Mouse (Mus musculus): ENCODE measurements around the gene Myo1d.

Myo1d gene

GRCm38 (mm10) chr11:80504519-80505385 lies 275.1 kb downstream of the Myo1d start:
- DNase-seq (ENCODE audit: low spot score in 2 of 2): no peak

- DNase-seq (ENCODE audit: low spot score in 2 of 2): peak; percentile 90 to 96
Observed at GRCm38 (mm10) chr11:80503726-80504452, 275.9 kb downstream of the Myo1d start.

- no peak for DNase-seq (ENCODE audit: low spot score in 2 of 2)
Observed at GRCm38 (mm10) chr11:80503281-80503680, 276.5 kb downstream of the Myo1d start.

GRCm38 (mm10) chr11:80499550-80499952 lies 280.3 kb downstream of the Myo1d start:
- DNase-seq (ENCODE audit: low spot score in 2 of 2): no peak

GRCm38 (mm10) chr11:80498328-80499070 lies 281.3 kb downstream of the Myo1d start:
- DNase-seq (ENCODE audit: low spot score in 2 of 2): no peak

- DNase-seq (ENCODE audit: low spot score in 2 of 2): no peak
Observed at GRCm38 (mm10) chr11:80497225-80497919, 282.5 kb downstream of the Myo1d start.

GRCm38 (mm10) chr11:80496640-80497039 lies 283.2 kb downstream of the Myo1d start:
- no peak for DNase-seq (ENCODE audit: low spot score in 2 of 2)

GRCm38 (mm10) chr11:80495972-80496371 lies 283.9 kb downstream of the Myo1d start:
- no peak for DNase-seq (ENCODE audit: low spot score in 2 of 2)

GRCm38 (mm10) chr11:80494852-80495251 lies 285.0 kb downstream of the Myo1d start:
- no peak for DNase-seq (ENCODE audit: low spot score in 2 of 2)

GRCm38 (mm10) chr11:80493186-80493585 lies 286.6 kb downstream of the Myo1d start:
- DNase-seq (ENCODE audit: low spot score in 2 of 2): no peak

- DNase-seq (ENCODE audit: low spot score in 2 of 2): no peak
Observed at GRCm38 (mm10) chr11:80490831-80491230, 289.0 kb downstream of the Myo1d start.

- DNase-seq (ENCODE audit: low spot score in 2 of 2): no peak
Observed at GRCm38 (mm10) chr11:80489882-80490196, 290.0 kb downstream of the Myo1d start.

GRCm38 (mm10) chr11:80489172-80489881 lies 290.5 kb downstream of the Myo1d start:
- peak in 1 of 2 experiments; percentile 75 for DNase-seq (ENCODE audit: low spot score in 2 of 2)

GRCm38 (mm10) chr11:80487904-80488587 lies 291.8 kb downstream of the Myo1d start:
- no peak for DNase-seq (ENCODE audit: low spot score in 2 of 2)

GRCm38 (mm10) chr11:80485622-80486206 lies 294.1 kb downstream of the Myo1d start:
- no peak for DNase-seq (ENCODE audit: low spot score in 2 of 2)

GRCm38 (mm10) chr11:80485120-80485551 lies 294.7 kb downstream of the Myo1d start:
- DNase-seq (ENCODE audit: low spot score in 2 of 2): peak in 1 of 2 experiments; percentile 31

GRCm38 (mm10) chr11:80484191-80484791 lies 295.5 kb downstream of the Myo1d start:
- peak; percentile 80 to 84 for DNase-seq (ENCODE audit: low spot score in 2 of 2)

GRCm38 (mm10) chr11:80483536-80484067 lies 296.2 kb downstream of the Myo1d start:
- peak in 1 of 2 experiments; percentile 32 for DNase-seq (ENCODE audit: low spot score in 2 of 2)

GRCm38 (mm10) chr11:80482921-80483320 lies 296.9 kb downstream of the Myo1d start:
- DNase-seq (ENCODE audit: low spot score in 2 of 2): peak in 1 of 2 experiments; percentile 38

Data from frontal cortex, postnatal 10 days (tissue).